Mouse (Mus musculus): ENCODE measurements around the gene Dydc2.

GRCm38 (mm10) chr14:41017460-41017859, 51.5 kb downstream of the Dydc2 start:
- TF ChIP-seq CTCF (IDR thresholded peaks at IDR 0.05; ENCODE audit: low read depth, low read length), result no peak
- no peak for TF ChIP-seq POLR2A (IDR thresholded peaks at IDR 0.05; ENCODE audit: extremely low read depth, insufficient read depth, low read length)
